Mouse (Mus musculus): ENCODE measurements around the gene Olfr16. TPM values are rescaled to one million over a fixed set of nuclear protein-coding genes. Genes with fewer than 3 reads are reported as not detected.

Gene Olfr16
- polyA plus RNA-seq (2017; shearing (Covaris generic)) = not detected

- ATAC-seq = no peak
These were observed at the start of gene Olfr16 for GRCm38 (mm10) chr1:172950160-172950559. Gene Olfr16, plus strand, starts transcription at chr1:172950409.

GRCm38 (mm10) chr1:172903313-172903712 lies 46.9 kb upstream of the Olfr16 start:
- ATAC-seq = no peak

GRCm38 (mm10) chr1:172917115-172917514 lies 33.1 kb upstream of the Olfr16 start:
- ATAC-seq = no peak

- ATAC-seq = no peak
These were observed 31.8 kb upstream of the Olfr16 start for GRCm38 (mm10) chr1:172918450-172918849.

DNA sequence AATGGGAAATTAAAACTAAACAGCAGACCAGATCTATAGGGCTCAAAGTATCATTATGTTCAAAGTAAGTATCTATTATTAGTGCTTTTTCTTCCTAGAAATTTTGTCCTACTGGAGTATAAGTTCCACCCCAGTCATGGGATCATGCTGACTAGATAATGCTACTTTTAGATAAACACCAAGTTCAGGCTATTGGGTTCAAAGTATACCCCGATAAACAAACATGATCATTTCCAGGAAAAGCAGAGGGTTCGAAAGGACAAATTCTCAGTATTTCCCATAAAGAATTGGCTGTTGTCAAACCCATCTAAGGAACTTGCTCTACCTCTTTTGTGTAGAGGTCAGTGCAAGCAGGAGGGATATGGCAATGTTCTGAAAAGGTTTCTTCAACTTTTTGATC lies 18.0 kb upstream of the Olfr16 start:
- no peak for ATAC-seq

- ATAC-seq = no peak
These were observed 1.0 kb downstream of the Olfr16 start for GRCm38 (mm10) chr1:172951171-172951720.

GRCm38 (mm10) chr1:172955376-172955775 lies 5.2 kb downstream of the Olfr16 start:
- no peak for ATAC-seq

DNA sequence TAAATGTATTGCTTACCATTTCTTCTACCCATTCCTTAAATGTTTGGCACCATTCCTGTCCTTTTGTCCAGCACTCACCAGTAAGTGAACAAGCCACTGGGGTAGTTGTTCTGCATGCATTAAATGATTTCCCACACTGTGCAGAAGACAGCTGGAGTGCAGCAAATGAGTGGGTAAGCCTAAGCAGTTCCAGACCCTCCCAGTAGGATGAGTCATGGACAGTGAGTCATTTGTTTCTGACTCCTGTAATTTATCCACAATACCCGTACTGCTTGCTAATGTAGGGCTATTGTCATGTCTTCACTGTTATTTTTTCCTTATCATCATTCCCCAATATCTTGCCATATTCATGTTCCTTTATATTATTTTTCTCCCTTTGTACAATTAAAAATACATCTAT lies 10.2 kb downstream of the Olfr16 start:
- no peak for ATAC-seq

DNA sequence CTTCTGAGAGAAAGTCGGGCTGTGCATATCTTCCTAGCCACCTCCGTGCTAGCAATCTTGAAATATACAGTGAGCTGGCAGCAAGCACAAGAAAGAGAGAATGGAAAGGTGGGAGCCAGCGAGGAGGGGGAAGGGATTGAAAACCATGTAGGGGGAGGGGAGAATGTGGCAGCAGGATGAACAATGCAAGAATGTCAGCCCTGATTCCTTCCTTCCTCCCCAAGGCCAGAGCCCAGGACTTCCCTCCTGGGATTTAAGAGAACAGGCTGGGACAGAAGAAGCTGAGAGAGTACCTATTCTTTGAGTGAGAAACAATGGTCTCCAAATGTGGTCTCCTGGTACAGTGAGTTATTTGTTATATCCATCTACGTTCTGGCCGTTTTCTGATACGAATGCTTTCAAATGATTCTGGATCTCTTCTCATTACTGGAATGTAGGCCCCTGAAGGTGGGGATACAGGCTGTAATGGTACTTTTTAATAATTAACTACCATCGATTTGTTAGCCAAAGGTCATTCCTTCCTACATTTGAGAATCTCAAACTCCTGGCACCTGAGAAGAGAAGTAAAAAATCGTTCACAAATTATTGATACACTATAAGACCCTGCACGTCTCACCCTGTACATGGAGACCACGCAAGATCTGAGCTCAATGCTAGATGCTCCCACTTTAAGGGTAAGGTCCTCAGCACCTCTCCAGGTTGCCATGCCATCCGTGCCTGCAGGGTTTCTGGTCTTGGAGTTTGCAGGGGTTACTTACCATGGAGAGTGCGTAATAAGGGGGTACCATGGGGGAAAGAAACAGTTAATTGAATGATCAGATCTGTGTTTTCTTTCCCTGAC lies 39.8 kb downstream of the Olfr16 start:
- ATAC-seq = no peak

DNA sequence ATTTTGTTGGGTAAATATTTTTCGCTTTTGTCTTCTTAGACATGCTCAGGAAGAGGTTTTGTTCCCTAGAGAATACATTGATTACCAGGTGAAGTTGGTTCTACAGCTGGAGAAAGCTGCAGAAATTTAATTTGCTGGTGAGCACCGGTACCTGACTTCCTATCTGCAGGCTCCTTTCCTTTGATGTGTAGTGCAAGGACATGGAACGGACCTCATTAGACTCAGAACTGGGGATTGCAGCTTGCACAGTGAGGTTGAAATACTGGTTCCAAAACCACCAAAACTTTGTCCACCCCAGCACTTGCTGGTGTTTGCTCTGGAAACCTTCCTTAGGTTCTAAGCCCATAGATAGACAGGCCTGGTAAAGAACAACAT lies 40.4 kb downstream of the Olfr16 start:
- ATAC-seq = no peak

Other genes starting within 250 kb of the Olfr16 start
- gene Apcs, start 55.4 kb upstream of the Olfr16 start, polyA plus RNA-seq (2017; shearing (Covaris generic)) = not detected
- gene Olfr1408, start 187.0 kb downstream of the Olfr16 start, polyA plus RNA-seq (2017; shearing (Covaris generic)) = under 1 TPM in 1 of 2 experiments, not detected in 1; 0.42 TPM
- not detected for gene Olfr1406, start 240.2 kb downstream of the Olfr16 start, polyA plus RNA-seq (2017; shearing (Covaris generic))
- not detected for gene Olfr218, start 247.4 kb downstream of the Olfr16 start, polyA plus RNA-seq (2017; shearing (Covaris generic))